Mouse (Mus musculus) lung, postnatal 0 days (tissue): ENCODE results near the gene Col6a3.

ENCODE experiments used
- CTCF ChIP-seq: IDR thresholded peaks from 2 replicates; pipeline ENCODE4 v1.5.1; 2016; ENCODE audit warnings: antibody characterized with exemption, mild to moderate bottlenecking
- EP300 ChIP-seq: IDR thresholded peaks from 2 replicates; pipeline ENCODE4 v1.6.1; 2016; ENCODE audit warnings: antibody characterized with exemption, mild to moderate bottlenecking, control low read depth

- TF ChIP-seq CTCF (no peak), EP300 (no peak)
These were observed 783 bp downstream of the Col6a3 start for GRCm38 (mm10) chr1:90842789-90843587.
